Mouse (Mus musculus): ENCODE data around the gene Ddrgk1. TPM values are rescaled to one million over a fixed set of nuclear protein-coding genes. Genes with fewer than 3 reads are reported as not detected.

Gene Ddrgk1
- total RNA-seq (2021), result 10 to 100 TPM; 70.0 to 74.8 TPM
- long read RNA-seq, experiment 1, transcript Ddrgk1-201 (9 exons, 1,238 nt), result major isoform, 55 of 64 reads
- long read RNA-seq, experiment 1, partial matches to known transcripts, result 6 of 64 reads
- long read RNA-seq, experiment 1, other reads (novel, unspliced or antisense), result 3 of 64 reads
- long read RNA-seq, experiment 2, transcript Ddrgk1-201 (9 exons, 1,238 nt), result major isoform, 66 of 74 reads
- long read RNA-seq, experiment 2, partial matches to known transcripts, result 1 of 74 reads
- long read RNA-seq, experiment 2, other reads (novel, unspliced or antisense), result 7 of 74 reads

DNA sequence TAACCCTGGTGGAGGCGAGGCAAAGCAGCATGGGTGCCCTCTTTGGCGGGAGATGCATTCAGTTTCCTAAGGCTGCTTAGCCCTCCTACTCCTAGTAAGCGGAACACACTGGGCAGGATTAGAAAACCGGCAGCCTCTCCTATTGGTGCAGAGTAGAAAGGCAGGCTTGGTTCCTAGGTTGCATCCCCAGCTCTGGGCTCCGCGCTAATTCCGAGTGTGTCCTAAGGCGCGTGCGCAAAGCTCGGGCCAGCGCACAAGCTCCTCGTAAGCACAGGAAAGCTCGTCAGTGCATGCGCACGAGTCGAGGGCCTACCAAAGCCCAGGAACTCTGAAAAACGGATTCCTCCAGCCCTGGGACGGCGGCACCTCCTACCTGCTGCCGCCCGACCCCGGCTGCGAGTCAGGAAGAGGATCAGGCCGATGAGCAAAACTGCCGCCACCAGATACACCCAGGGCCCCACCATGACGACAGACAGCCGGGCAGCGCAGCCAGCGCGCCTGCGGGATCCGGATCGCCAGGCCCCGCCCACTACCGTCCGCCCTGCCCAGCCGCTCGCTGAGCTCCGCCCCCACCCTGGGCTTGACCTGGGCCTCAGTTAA, at the start of gene Ddrgk1:
Gene Ddrgk1, minus strand, starts transcription at position 558 of the 600 bp plus-strand sequence.
- intact Hi-C loops (cut with DNase I; ENCODE audit: low total_unique reads), result no loop called here
- peak; percentile 93 for DNase-seq

DNA sequence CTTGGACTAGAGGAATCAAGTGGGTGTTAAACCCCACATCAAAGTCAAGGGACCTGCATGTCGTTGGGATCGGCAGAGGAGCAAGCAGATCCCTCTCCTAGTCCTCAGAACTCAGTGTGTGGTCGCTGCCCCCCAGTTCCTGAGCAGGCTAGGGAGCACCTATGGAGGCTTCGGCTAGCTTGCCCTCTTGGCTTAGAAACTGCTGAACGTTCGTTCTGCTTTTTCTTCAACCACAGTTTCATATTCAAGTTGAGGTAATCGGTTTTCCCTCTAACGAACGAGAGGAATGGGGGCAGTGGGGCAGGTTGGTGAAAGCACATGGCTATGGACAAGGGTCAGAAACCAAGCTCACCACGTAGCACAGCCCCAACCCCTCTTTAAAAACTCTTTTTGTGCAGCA, 42.6 kb upstream of the Ddrgk1 start:
- DNase-seq, result no peak
- intact Hi-C loops (cut with DNase I; ENCODE audit: low total_unique reads), result no loop called here

DNA sequence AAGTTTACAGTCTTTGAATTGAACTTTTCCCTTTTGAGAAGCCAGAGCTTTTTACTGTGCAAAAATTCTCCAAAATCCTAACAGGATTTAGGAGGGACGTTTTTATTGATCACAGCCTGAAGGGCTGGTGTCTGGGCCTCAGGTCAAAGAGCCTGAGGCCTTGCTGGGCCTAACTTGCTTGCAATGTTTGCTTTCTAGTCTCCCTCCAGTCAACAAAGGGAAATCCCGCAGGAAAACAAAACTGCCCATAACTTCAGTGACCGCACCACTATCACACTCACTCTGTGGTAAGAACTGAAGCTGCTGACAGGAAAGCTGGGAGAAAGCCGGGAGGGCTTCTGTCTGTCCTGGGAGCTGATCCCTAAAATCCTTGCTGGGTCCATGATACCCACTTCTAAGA, 42.1 kb upstream of the Ddrgk1 start:
- intact Hi-C loops (cut with DNase I; ENCODE audit: low total_unique reads), result no loop called here
- no peak for DNase-seq

DNA sequence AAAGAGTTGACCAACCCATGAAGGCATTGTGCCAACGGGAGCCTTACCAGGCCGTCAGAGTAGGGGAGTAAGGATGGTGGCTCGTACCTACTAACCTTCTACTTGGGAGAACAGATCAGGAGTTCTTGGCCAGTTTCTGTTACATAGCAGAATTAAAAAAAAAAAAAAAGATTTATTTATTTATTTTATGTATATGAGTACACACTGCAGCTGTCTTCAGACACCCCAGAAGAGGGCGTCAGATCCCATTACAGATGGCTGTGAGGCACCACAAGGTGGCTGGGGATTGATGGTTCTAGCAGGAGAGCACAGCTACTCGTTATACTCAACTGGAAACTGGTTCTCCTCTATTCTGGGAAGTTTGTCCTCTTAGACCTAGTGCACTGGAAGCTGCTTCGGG, 40.7 kb upstream of the Ddrgk1 start:
- intact Hi-C loops (cut with DNase I; ENCODE audit: low total_unique reads), result no loop called here
- DNase-seq, result no peak

DNA sequence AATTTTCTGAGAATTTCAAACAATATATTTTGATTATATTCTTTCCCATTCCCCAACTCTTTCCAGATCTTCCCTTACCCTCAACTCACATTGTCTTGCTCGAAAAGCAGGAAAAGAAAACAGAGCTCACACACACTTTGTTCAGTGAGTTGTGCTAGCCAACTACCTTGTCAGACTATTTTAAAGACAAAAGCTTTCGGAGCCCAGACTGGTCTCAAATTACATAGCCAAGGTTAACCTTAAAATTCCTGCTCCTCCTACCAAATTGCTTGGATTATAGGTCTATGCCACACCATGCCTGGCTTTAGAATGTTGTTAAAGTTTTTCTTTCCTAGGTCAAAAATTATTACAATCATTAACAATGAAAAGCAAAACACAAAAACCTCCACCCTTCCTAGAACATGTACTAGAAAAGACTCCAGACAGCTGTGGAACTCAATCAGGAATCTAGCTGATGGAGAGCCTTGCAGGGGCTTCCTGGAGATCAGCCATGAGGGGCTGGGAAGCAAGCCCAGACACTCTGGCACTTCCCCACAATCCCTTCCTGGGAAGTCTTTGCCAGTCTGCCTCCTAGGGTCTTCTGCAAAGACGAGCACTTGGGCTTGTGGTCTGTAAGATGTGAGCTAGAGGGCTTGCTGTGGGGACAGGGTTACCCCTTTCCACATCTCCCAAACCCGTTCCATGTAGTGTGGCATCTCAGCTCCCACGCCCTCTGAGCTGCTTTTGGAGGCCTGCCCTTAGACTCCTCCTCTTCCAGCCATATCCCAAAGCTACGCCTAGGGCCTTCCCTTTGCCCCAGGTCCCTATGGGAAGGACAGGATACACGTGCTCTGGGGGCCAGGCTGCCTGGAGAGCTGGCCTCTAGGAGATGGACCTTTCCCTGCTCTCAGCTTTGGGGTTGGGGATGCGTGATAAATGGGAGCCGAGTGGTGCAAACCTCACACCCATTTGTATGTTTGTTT, 39.9 kb upstream of the Ddrgk1 start:
- no peak for DNase-seq

DNA sequence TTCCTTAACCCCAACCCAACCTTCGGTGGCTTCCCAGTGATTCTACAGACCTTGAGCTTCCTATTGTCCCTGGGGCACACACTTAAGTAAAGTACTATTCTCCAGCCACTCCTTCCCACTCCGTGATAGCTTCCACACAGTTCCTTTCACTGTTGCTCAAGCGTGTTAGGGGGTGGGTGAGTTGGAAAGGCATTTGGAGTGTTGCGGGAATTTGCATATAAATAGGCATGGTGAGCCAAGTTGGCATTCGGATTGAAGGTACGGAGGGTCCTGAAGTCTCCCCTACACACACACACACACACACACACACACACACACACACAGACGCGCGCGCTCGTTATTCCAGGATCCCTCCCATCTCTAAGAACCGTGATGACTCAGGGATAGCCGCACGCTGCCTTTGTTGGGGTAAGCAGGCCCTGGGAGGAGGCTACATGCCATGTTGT, 33.4 kb upstream of the Ddrgk1 start:
- intact Hi-C loops (cut with DNase I; ENCODE audit: low total_unique reads), result no loop called here
- DNase-seq, result no peak

More for the DNA sequence above, 39.9 kb upstream of the Ddrgk1 start:
- intact Hi-C loops (cut with DNase I; ENCODE audit: low total_unique reads), result no loop called here

DNA sequence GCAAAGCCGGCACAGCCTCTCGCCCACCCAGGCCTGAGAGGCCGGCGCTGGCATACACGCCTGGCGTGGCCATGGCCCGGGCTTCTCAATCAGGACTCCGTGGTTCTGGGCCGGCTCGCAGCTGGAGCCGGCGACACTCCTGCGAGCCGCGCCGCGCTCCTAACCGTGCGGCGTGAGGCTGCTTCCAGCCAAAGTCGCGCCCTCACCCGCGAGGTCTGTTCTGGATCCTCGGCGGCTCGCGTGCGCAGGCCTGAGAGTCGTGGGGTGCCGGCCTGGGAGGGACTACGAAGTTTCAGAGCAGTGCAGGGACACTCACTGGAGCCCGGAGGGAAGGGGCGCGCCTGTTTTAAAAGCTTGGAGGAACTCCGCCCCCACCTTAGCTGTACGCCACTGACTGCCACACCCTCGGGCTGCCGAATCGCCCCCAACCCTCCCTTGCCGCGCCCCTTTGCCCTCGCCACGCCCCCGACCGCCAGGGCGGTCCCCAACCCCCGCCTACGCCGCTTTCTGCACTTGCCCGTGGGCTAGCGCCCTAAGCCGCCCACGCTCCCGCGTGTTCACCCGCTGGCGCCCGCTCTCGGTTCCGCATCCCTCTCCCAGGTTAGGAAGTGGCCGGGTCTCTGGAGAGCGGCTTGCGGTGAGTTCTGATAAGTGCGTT, 32.8 kb upstream of the Ddrgk1 start, which contains the start of gene Slc4a11:
Gene Slc4a11, minus strand, starts transcription at position 367 of the 658 bp plus-strand sequence.
- peak; percentile 52 for DNase-seq
- intact Hi-C loops (cut with DNase I; ENCODE audit: low total_unique reads), result no loop called here

DNA sequence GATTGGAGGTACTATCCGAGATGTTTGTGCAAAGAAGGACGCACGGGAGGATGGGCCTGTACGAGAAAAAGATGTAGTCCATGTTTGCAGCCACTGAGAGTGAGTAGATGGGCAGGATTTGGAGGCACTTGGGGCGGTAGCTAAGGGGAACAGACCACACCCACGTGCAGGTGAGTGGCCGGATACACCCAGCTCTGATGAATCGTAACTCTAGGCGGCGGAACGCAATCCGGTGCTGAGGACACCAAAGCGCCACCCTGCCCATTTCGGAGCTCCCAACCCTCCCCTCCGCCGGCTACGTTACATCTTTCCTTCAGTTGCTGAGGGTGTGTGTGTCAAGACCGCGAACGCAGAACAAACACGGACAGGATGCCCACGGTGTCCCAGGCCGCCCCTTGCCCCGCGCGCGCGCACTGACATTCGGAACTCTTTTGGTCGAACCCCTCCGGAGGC, 32.3 kb upstream of the Ddrgk1 start:
- no peak for DNase-seq
- intact Hi-C loops (cut with DNase I; ENCODE audit: low total_unique reads), result no loop called here

DNA sequence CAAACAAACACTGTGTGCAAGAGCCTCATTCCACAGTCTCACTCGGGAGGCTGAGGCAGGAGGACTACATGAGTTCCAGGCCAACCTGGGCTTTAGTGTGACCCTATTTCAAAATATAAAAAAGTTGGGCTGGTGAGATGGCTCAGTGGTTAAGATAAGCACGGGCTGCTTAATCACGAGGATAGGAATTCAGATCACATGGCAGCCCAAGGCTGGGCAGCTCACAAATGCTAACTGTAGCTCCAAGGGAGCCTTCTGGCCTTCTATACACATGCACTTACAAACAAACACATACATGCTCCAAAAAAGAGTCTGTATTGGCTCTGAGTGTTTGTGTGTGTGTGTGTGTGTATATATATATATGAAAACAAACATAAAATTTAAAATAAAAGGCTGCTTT, 29.1 kb upstream of the Ddrgk1 start:
- intact Hi-C loops (cut with DNase I; ENCODE audit: low total_unique reads), result no loop called here

DNA sequence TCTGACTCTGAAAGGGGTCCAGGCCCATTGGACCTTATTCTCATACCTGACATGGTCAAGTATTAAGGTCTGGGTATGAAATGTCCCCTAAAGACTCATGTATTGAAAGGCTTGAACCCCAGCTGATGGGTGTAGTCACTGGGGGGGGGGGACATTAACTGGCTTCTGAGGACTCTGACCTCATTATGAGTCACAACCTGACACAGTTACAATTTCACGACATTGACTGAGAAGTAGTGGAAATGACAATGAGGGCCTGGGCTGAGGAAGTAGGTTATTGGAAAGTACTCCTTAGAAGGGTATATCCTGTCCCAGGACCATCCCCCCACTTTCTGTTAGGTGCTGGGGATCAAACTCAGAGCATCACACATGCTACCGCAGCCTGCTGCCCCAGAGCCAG, 24.6 kb upstream of the Ddrgk1 start:
- no peak for DNase-seq
- intact Hi-C loops (cut with DNase I; ENCODE audit: low total_unique reads), result no loop called here

More for the DNA sequence above, 29.1 kb upstream of the Ddrgk1 start:
- DNase-seq, result no peak

DNA sequence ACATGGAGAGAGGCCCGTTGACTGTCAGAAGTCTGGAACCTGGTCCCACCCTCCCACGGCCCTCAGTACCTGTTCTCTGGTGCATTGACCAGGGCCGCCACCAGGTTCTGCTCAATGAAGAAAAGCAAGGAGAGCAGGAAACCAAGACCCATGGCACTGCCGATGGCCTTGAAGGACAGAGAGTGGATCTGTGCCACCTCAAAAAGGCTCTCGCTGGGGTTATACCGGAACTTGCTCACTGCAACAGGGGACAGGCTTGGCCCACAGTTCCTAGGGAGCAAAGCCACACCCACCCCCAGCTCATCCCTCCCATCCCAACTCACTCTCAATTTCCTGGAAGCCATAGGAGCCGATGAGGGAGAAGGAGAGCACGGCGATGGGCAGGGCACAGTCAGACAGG, 21.0 kb upstream of the Ddrgk1 start:
- intact Hi-C loops (cut with DNase I; ENCODE audit: low total_unique reads), result no loop called here
- no peak for DNase-seq

DNA sequence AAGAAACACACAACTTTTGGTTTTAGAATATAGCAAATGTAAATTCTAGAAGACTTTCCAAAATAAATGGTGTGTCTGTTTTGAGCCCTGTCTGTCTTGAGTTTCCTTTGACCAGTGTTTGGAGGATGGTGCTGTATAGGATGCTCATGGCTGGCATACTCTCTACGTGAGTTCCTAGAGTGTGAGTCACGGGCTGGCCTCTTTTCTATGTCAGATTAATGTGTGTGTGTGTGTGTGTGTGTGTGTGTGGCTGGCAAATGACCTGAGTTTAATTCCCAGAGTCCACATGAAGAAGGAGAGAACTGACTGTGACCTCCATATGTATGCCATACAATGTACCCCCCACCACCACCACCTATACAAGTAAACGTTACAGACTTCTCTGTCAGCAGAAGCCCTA, 17.1 kb upstream of the Ddrgk1 start:
- intact Hi-C loops (cut with DNase I; ENCODE audit: low total_unique reads), result no loop called here
- DNase-seq, result no peak

DNA sequence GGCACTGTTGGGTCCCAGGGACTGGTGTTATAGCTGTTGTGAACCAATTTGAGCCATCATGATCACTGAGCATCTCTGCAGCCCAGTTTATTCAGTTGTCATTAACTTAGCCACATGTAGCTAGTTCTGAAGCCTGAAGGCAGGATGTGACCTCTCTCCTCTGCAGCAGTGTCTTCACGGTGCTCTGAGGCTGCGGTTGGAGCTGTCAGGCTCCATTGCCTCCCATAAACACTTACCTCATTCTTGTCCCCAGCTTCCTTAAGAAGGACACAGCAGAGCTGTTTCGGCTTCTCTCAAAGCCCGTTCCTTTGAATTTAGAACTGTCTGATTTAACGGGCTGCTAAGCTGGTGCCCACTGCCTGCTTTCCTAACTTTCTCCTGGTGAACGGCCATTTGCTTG, 15.4 kb upstream of the Ddrgk1 start:
- DNase-seq, result no peak
- intact Hi-C loops (cut with DNase I; ENCODE audit: low total_unique reads), result no loop called here

DNA sequence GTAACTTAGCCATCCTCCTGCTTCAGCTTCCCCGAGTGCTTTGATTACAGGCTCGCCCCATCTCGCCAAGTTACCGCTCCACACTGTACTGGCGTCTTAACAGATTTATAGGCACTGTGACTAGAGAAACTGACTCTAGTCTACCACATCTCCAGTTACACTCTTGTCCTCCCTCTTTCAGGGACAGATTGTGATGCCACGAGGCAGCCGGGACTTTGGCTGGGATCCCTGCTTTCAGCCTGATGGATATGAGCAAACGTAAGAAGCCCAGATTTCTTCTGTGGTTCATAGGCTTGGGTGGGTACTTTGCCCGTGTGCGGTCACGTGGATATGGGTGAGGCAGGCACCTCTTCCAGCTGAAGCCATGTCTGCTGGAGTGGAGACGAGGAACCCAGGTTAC, 14.7 kb upstream of the Ddrgk1 start:
- DNase-seq, result no peak
- intact Hi-C loops (cut with DNase I; ENCODE audit: low total_unique reads), result no loop called here

DNA sequence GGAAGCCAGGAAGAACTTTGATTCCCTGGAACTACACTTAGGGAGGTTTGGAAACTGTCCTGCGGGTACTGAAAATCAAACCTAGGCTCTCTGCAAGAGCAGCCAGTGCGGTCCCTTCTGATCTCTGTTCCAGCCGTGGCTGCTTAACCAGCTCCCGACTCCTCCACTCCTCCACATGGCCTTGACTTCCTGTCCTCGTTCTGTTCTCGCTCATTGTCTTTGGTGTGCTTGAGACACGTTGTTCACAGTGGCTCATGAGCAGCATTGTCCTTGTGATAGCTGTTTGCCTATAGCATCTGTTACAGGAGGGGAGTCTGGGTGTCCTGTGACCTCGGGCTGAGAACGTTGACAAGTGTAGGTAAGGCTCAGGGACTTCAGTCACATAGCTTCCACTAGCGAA, 12.8 kb upstream of the Ddrgk1 start:
- intact Hi-C loops (cut with DNase I; ENCODE audit: low total_unique reads), result no loop called here
- no peak for DNase-seq

DNA sequence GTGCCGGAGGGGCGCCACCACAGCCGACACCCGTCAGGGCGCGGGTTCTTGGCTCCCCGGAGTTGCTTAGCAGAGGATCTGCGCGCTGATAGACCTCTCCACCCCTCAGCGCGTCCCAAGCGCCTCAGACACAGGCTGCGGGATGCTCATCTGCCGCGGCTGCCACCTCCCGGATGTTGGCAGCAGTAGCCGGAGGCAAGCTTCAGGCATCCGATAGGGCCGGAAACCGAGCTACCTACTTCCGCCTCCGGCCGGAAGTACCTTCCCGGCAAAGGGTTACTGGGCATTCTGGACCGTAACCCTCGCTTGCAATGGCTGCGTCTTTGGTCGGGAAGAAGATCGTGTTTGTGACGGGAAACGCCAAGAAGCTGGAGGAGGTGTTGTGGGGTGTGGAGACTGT, 3.1 kb upstream of the Ddrgk1 start, which contains the start of gene Itpa:
Gene Itpa, plus strand, starts transcription at position 52 of the 400 bp plus-strand sequence.
- intact Hi-C loops (cut with DNase I; ENCODE audit: low total_unique reads), result no loop called here
- peak; percentile 89 for DNase-seq

DNA sequence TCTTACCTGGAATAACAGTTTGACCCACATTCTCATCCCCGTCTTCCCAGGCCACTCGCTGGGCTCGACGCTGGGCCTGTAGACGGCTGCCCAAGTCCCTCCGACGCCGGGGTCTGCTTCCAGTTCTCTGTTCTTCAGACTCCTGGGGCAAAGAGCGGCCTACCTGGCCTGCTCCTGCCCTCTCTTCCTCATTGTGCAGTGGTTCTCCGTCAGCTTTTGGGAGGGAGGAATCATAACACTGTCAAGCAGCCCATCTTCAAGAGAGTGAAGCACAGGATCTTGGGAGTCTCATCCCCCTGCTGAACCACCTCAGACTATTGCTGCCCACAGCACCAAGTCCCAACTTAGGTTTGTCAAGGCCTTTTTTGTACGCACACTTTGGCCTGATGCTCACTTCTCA, 1.1 kb downstream of the Ddrgk1 start:
- intact Hi-C loops (cut with DNase I; ENCODE audit: low total_unique reads), result no loop called here
- DNase-seq, result no peak

DNA sequence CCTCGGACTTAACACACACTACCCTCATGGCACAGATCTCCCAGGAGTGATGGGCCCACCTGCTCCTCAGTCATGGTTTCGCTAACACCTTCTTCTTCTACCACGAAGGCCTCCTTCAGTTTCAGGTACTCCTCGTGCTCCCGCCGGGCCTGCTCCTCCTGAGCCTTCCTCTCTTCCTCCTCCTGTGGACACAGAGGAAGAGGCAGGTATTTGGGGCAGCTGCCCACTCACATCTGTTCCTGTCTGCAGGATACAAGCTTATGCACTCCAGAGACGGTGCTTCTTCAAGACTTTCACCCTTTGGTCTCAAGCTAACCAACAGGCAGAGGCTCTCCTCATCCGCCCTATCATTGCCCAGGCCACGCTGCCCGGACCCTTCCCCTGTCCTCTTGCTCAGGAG, 5.9 kb downstream of the Ddrgk1 start:
- DNase-seq, result no peak
- intact Hi-C loops (cut with DNase I; ENCODE audit: low total_unique reads), result no loop called here

DNA sequence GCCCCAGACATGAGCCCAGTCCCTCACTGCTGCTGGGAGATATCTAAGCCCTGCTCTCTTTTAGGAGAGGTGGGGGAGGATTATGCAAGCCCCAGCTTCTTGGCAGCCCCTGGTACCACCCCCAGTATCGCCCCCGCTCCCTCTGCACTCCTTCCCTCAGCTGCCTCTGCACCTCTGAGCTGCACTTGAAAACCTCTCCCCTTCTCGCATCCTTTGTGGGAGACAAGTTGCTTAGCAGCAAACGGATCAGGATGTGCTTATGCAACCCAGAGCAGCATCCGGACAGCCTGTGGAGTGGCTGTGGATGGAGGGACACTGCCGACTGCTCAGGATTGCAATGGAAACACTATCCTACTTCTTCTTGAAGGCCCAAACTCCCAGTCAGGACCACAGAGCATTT, 6.9 kb downstream of the Ddrgk1 start:
- intact Hi-C loops (cut with DNase I; ENCODE audit: low total_unique reads), result no loop called here

DNA sequence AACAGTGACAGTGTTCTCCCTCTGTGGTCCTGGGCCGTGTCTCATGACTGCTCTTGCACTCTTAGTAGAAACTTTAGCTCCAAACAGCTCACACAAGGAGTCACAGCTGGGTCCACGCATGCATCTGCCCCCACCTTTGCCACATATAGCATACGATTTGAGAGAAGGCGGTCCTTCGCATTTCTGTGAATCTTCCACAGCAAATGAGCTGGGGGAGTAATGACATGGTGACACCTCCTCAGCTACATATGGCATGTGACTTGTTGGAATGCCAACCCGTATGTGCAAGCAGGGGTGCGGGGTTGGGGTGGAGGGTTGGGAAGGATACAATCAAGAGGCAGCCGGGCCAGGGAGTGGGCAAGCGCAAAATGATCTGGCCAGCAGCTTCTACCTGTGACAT, 7.9 kb downstream of the Ddrgk1 start:
- no peak for DNase-seq
- intact Hi-C loops (cut with DNase I; ENCODE audit: low total_unique reads), result no loop called here

More for the DNA sequence above, 6.9 kb downstream of the Ddrgk1 start:
- DNase-seq, result no peak
